Mouse (Mus musculus): ENCODE data around the gene Ntf5.

DNA sequence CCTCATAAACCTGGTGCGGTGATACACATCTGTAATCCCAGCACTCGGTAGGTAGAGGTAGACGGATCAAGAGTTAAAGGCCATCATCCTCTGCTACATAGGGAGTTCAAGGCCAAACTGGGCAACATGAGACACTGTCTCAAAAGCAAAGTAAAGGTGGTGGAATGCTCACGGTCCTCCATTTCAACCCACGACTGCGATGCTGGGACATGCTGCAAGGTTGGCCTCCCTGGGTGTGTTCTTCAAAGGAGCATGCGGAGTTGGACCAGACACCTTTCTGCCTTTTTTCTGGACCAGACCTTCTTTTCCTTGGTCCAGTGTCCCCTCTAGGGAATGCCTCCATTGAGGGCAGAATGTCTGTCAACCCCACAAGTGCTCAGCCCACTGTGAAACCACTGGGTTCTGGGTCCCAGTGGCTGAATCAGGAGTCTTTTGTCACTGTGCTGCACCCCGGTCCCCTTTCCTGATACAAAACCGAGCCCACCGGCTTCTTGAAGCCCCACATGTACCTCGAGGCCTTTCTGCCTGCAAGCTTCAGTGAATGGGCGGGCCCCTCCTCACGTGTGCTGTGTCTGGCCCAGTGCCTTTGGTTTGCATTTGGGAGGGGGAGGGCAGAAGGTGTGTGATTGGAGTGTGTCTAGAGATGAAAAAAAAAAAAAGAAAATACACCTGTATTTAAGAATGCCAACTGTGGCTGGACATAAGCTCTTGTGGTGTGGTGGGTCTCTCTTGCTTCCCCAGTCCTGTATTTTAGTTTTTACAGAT is 42.6 kb downstream of the Ntf5 start:
- TF ChIP-seq CTCF (conservative IDR thresholded peaks at IDR 0.05 in 1 of 2, IDR thresholded peaks at IDR 0.05 in 1 of 2; ENCODE audit: low read depth in 2 of 2, low read length in 2 of 2) (no peak), ZNF384 (IDR thresholded peaks at IDR 0.05; ENCODE audit: low read depth, low read length) (peak; percentile 31), MAX (IDR thresholded peaks at IDR 0.05; ENCODE audit: low read length) (no peak), RCOR1 (conservative IDR thresholded peaks at IDR 0.05; ENCODE audit: low read depth, low read length) (no peak), POLR2A (IDR thresholded peaks at IDR 0.05; ENCODE audit: low read depth, low read length) (no peak), CHD2 (IDR thresholded peaks at IDR 0.05; ENCODE audit: low read length) (no peak), BHLHE40 (IDR thresholded peaks at IDR 0.05; ENCODE audit: low read depth, low read length) (no peak), UBTF (IDR thresholded peaks at IDR 0.05; ENCODE audit: low read depth, low read length) (no peak)

All from CH12.LX (cell line).